Mouse (Mus musculus): ENCODE results near the gene Igfbp7. TPM values are rescaled to one million over a fixed set of nuclear protein-coding genes. Genes with fewer than 3 reads are reported as not detected.
A peak's percentile ranks its signal among the peaks of the same experiment; 100 is the strongest.

Gene Igfbp7
- polyA plus RNA-seq, 1 experiment from 2014 or later = 780 TPM

- Histone ChIP-seq H3K4me2 (replicated peaks; ENCODE audit: low read depth, low read length) (peak overlapping the region; percentile 55), H3K4me1 (ENCODE audit: insufficient read depth, low read depth, low read length) (peaks cover 28% of the 10 kb centered on the region), H3K4me3 (ENCODE audit: low read depth, low read length) (peak overlapping the region; percentile 37), H3K36me3 (ENCODE audit: insufficient read depth, low read length) (no peaks in the 10 kb centered on the region), H3K9ac (replicated peaks; ENCODE audit: low read depth) (no peak overlapping the region; the same call in 1 of the 2 replicates), H3K9me3 (ENCODE audit: low read length) (no peaks in the 10 kb centered on the region), H3K27me3 (replicated peaks; ENCODE audit: insufficient read depth, low read length) (no peaks in the 10 kb centered on the region), H3K27ac (ENCODE audit: low read length) (peak overlapping the region; percentile 90)
- TF ChIP-seq CTCF (IDR thresholded peaks at IDR 0.05) (no peak), EP300 (IDR thresholded peaks at IDR 0.05) (no peak)
- peak; percentile 91 for DNase-seq (ENCODE audit: low spot score)
- ATAC-seq = peak; percentile 79
- 16% methylated on average over 22 of the region's 22 CpGs for WGBS
These were observed 50.3 kb downstream of the Igfbp7 start for GRCm38 (mm10) chr5:77357405-77358149.

GRCm38 (mm10) chr5:77355307-77356265, 52.3 kb downstream of the Igfbp7 start:
- peaks cover 28% of the 10 kb centered on the region for H3K4me1 ChIP-seq (ENCODE audit: insufficient read depth, low read depth, low read length)
- 52% methylated on average over 19 of the region's 19 CpGs for WGBS
- peak; percentile 65 for DNase-seq (ENCODE audit: low spot score)

GRCm38 (mm10) chr5:77354361-77354787, 53.5 kb downstream of the Igfbp7 start:
- no peak overlapping the region for H3K9ac ChIP-seq (replicated peaks; ENCODE audit: low read depth)

More at GRCm38 (mm10) chr5:77355307-77356265, 52.3 kb downstream of the Igfbp7 start:
- TF ChIP-seq EP300 (IDR thresholded peaks at IDR 0.05) = peak; percentile 47; the same call in 1 of the 2 replicates
- no peak for TF ChIP-seq CTCF (IDR thresholded peaks at IDR 0.05)
- Histone ChIP-seq H3K4me3 (ENCODE audit: low read depth, low read length) (no peak overlapping the region), H3K9me3 (ENCODE audit: low read length) (no peaks in the 10 kb centered on the region), H3K27ac (ENCODE audit: low read length) (peak overlapping the region; percentile 77), H3K4me2 (replicated peaks; ENCODE audit: low read depth, low read length) (peak overlapping the region; percentile 27; the same call in 1 of the 2 replicates), H3K9ac (replicated peaks; ENCODE audit: low read depth) (no peak overlapping the region), H3K27me3 (replicated peaks; ENCODE audit: insufficient read depth, low read length) (no peaks in the 10 kb centered on the region), H3K36me3 (ENCODE audit: insufficient read depth, low read length) (no peaks in the 10 kb centered on the region; the same call in 1 of the 2 replicates)
- no peak for ATAC-seq

GRCm38 (mm10) chr5:77351691-77352090, 56.1 kb downstream of the Igfbp7 start:
- no peak for ATAC-seq
- Histone ChIP-seq H3K9ac (replicated peaks; ENCODE audit: low read depth) (no peak overlapping the region), H3K36me3 (ENCODE audit: insufficient read depth, low read length) (peaks cover 6% of the 10 kb centered on the region; the same call in 1 of the 2 replicates), H3K4me1 (ENCODE audit: insufficient read depth, low read depth, low read length) (peaks cover 18% of the 10 kb centered on the region), H3K27me3 (replicated peaks; ENCODE audit: insufficient read depth, low read length) (no peaks in the 10 kb centered on the region), H3K4me3 (ENCODE audit: low read depth, low read length) (no peak overlapping the region), H3K4me2 (replicated peaks; ENCODE audit: low read depth, low read length) (no peak overlapping the region), H3K27ac (ENCODE audit: low read length) (no peak overlapping the region), H3K9me3 (ENCODE audit: low read length) (no peaks in the 10 kb centered on the region)
- TF ChIP-seq EP300 (IDR thresholded peaks at IDR 0.05) (no peak), CTCF (IDR thresholded peaks at IDR 0.05) (no peak)
- 69% methylated on average over 9 of the region's 9 CpGs for WGBS
- no peak for DNase-seq (ENCODE audit: low spot score)

More at GRCm38 (mm10) chr5:77354361-77354787, 53.5 kb downstream of the Igfbp7 start:
- no peak overlapping the region for H3K4me3 ChIP-seq (ENCODE audit: low read depth, low read length)
- 8% methylated on average over 16 of the region's 16 CpGs for whole genome bisulfite sequencing
- no peak for TF ChIP-seq EP300 (IDR thresholded peaks at IDR 0.05)
- peak; percentile 99 for TF ChIP-seq CTCF (IDR thresholded peaks at IDR 0.05)
- 0 out of 2 replicates have a peak overlapping the region, but pooled peaks have one; percentile 29 for H3K4me2 ChIP-seq (replicated peaks; ENCODE audit: low read depth, low read length)
- H3K9me3 ChIP-seq (ENCODE audit: low read length) = no peaks in the 10 kb centered on the region
- H3K27ac ChIP-seq (ENCODE audit: low read length) = no peak overlapping the region
- ATAC-seq = peak; percentile 33
- peaks cover 28% of the 10 kb centered on the region for H3K4me1 ChIP-seq (ENCODE audit: insufficient read depth, low read depth, low read length)
- DNase-seq (ENCODE audit: low spot score) = peak; percentile 88
- no peaks in the 10 kb centered on the region for H3K27me3 ChIP-seq (replicated peaks; ENCODE audit: insufficient read depth, low read length)
- H3K36me3 ChIP-seq (ENCODE audit: insufficient read depth, low read length) = peaks cover 6% of the 10 kb centered on the region; the same call in 1 of the 2 replicates

- no peaks in the 10 kb centered on the region for H3K27me3 ChIP-seq (replicated peaks; ENCODE audit: insufficient read depth, low read length)
- DNase-seq (ENCODE audit: low spot score) (no peak), ATAC-seq (no peak)
- H3K4me3 ChIP-seq (ENCODE audit: low read depth, low read length) = no peak overlapping the region
- no peak overlapping the region for H3K4me2 ChIP-seq (replicated peaks; ENCODE audit: low read depth, low read length)
- peaks cover 6% of the 10 kb centered on the region; the same call in 1 of the 2 replicates for H3K36me3 ChIP-seq (ENCODE audit: insufficient read depth, low read length)
- H3K9me3 ChIP-seq (ENCODE audit: low read length) = no peaks in the 10 kb centered on the region
- TF ChIP-seq CTCF (IDR thresholded peaks at IDR 0.05) (peak; percentile 25), EP300 (IDR thresholded peaks at IDR 0.05) (no peak)
- no peak overlapping the region for H3K27ac ChIP-seq (ENCODE audit: low read length)
- no peak overlapping the region for H3K9ac ChIP-seq (replicated peaks; ENCODE audit: low read depth)
- peaks cover 5% of the 10 kb centered on the region for H3K4me1 ChIP-seq (ENCODE audit: insufficient read depth, low read depth, low read length)
- WGBS = 90% methylated on average over 15 of the region's 15 CpGs
These were observed 57.7 kb downstream of the Igfbp7 start for GRCm38 (mm10) chr5:77349971-77350658.
